Comparison of ENCODE assay signal across 16 mouse cellular contexts in genomic region chr5:38466569-38467110, GRCm38 (mm10). TPM values are rescaled to one million over a fixed set of nuclear protein-coding genes. Genes with fewer than 3 reads are reported as not detected.
DNase-seq lines count a peak whose midpoint lies in the region; TF ChIP-seq lines count a peak whose summit lies in the region.
"Had no signal": no experiment of that assay in that cellular context is flagged by ENCODE, and none has a peak within 500 bp of the region (broad histone marks: within the 10 kb centered on the region; RNA-seq: fewer than 3 reads in every experiment).

No protein-coding gene starts in this region.

- no peak overlapping the region for H3K27ac ChIP-seq in kidney, adult 2 months (ENCODE audit: insufficient read depth, low read depth, low read length)
- H3K27ac ChIP-seq: embryonic facial prominence, embryonic 12.5 days; forebrain, embryonic 15.5 days; heart, embryonic 15.5 days; hindbrain, embryonic 13.5 days; hindbrain, postnatal 0 days had no signal

- intact Hi-C loops in gastrocnemius, postnatal 36 days (cut with DNase I) = loop anchor here (5.0 kb wide), 1 partner anchor 159 kb away; no protein-coding TSS in a partner anchor

- TF ChIP-seq POLR2A in kidney, adult 2 months (IDR thresholded peaks at IDR 0.05; ENCODE audit: low read depth, low read length) = no peak

- DNase-seq in gastrocnemius, postnatal 25 days = peak; percentile 1
- no peak for DNase-seq in gastrocnemius, postnatal 36 days
- peak; percentile 67 for DNase-seq in kidney, adult 2 months
- DNase-seq in kidney, postnatal 14 days = no peak
- peak; percentile 5 for DNase-seq in testis, postnatal 10 days (ENCODE audit: low spot score)
- no peak for DNase-seq in testis, postnatal 14 days (ENCODE audit: low spot score)
- DNase-seq in right cerebral cortex, postnatal 36 days (ENCODE audit: low spot score in 2 of 2) = no peak
- DNase-seq: adrenal gland, postnatal 14 days; B cell, adult 2 months; cerebellum, adult 9-10 months; heart, postnatal 14 days had no signal

- H3K27me3 ChIP-seq in kidney, adult 2 months (replicated peaks; ENCODE audit: control insufficient read depth, insufficient read depth, low read length) = no peaks in the 10 kb centered on the region
- H3K27me3 ChIP-seq: embryonic facial prominence, embryonic 12.5 days; forebrain, embryonic 15.5 days had no signal

- no peaks in the 10 kb centered on the region for H3K36me3 ChIP-seq in kidney, adult 2 months (ENCODE audit: control insufficient read depth, insufficient read depth, low read length)
- H3K36me3 ChIP-seq: embryonic facial prominence, embryonic 12.5 days; forebrain, embryonic 15.5 days; heart, embryonic 15.5 days; hindbrain, embryonic 13.5 days had no signal

- 53% methylated on average over 5 of the region's 5 CpGs for WGBS in kidney, adult 2 months

- H3K4me1 ChIP-seq in kidney, adult 2 months (ENCODE audit: control insufficient read depth, insufficient read depth, low read length) = peaks cover 8% of the 10 kb centered on the region; the same call in 1 of the 2 replicates
- H3K4me1 ChIP-seq: embryonic facial prominence, embryonic 12.5 days; forebrain, embryonic 15.5 days; heart, embryonic 15.5 days had no signal

- no peak overlapping the region for H3K4me3 ChIP-seq in kidney, adult 2 months (ENCODE audit: insufficient read depth, low read depth, low read length)
- H3K4me3 ChIP-seq: embryonic facial prominence, embryonic 12.5 days; forebrain, embryonic 15.5 days; heart, embryonic 15.5 days; hindbrain, embryonic 13.5 days had no signal

- no peak for TF ChIP-seq CTCF in kidney, adult 2 months (conservative IDR thresholded peaks at IDR 0.05; ENCODE audit: insufficient read depth, insufficient read length, low read depth, low read length)

RNA-seq across cellular contexts. Expression of gene Slc2a9, which starts 36.3 kb away (rescaled TPM):
- total RNA-seq in gastrocnemius, postnatal 25 days (2021) = under 1 TPM; 0.10 to 0.43 TPM
- under 1 TPM; 0.44 to 0.59 TPM for total RNA-seq in gastrocnemius, postnatal 36 days (2021)
- polyA plus RNA-seq in kidney, adult 2 months (2012; rRNA removed) = 9.7 and 11.1 TPM in 2 replicates

Comparison
In these comparisons a context has a peak if more than half of its experiments do, and no peak if none do; other contexts are left out.
1. DNase-seq: peak in gastrocnemius, postnatal 25 days (single experiment), kidney, adult 2 months (single experiment) and testis, postnatal 10 days (single experiment); none in gastrocnemius, postnatal 36 days (0 of 2), kidney, postnatal 14 days (single experiment), testis, postnatal 14 days (single experiment) and right cerebral cortex, postnatal 36 days (0 of 2).